9 mouse cellular contexts compared by ENCODE assay signal in genomic region chr7:97416906-97417777, GRCm38 (mm10). TPM values are rescaled to one million over a fixed set of nuclear protein-coding genes. Genes with fewer than 3 reads are reported as not detected.
A peak's percentile ranks its signal among the peaks of the same experiment; 100 is the strongest.
DNase-seq lines count a peak whose midpoint lies in the region; ATAC-seq and TF ChIP-seq lines count a peak whose summit lies in the region.
"Had no signal": no experiment of that assay in that cellular context is flagged by ENCODE, and none has a peak within 500 bp of the region (broad histone marks: within the 10 kb centered on the region; RNA-seq: fewer than 3 reads in every experiment).

Thrsp (minus strand) TSS chr7:97417730.

- no peak within 1 kb of the TSS for H3K4me2 ChIP-seq in lung, postnatal 0 days (replicated peaks; ENCODE audit: low read depth, low read length)
- H3K4me2 ChIP-seq in neural tube, embryonic 15.5 days = no peak within 1 kb of the TSS
- H3K4me2 ChIP-seq: liver, embryonic 15.5 days had no signal

- H3K4me3 ChIP-seq in testis, adult 2 months (ENCODE audit: control insufficient read depth, low read depth, low read length) = peak within 1 kb of the TSS; percentile 40
- no peak within 1 kb of the TSS for H3K4me3 ChIP-seq in lung, postnatal 0 days (ENCODE audit: low read depth, low read length)
- no peak within 1 kb of the TSS for H3K4me3 ChIP-seq in neural tube, embryonic 15.5 days (replicated peaks)
- H3K4me3 ChIP-seq: liver, embryonic 15.5 days had no signal

- no peak for DNase-seq in testis, postnatal 10 days (ENCODE audit: low spot score)
- peak; percentile 93 to 96 for DNase-seq in cerebellum, adult 18-20 months
- DNase-seq in gastrocnemius, postnatal 36 days = peak; percentile 64 to 73
- DNase-seq in kidney, postnatal 14 days = peak; percentile 85
- peak; percentile 50 for DNase-seq in lung, postnatal 0 days (ENCODE audit: low spot score)
- no peak for DNase-seq in natural killer cell, adult 2 months (ENCODE audit: low spot score in 2 of 2)

- H3K4me1 ChIP-seq in testis, adult 2 months (ENCODE audit: control insufficient read depth, insufficient read depth, low read length) = peaks cover 8% of the 10 kb centered on the region
- H3K4me1 ChIP-seq in lung, postnatal 0 days (ENCODE audit: insufficient read depth, low read depth, low read length) = no peaks in the 10 kb centered on the region; the same call in 1 of the 2 replicates
- H3K4me1 ChIP-seq in neural tube, embryonic 15.5 days = peaks cover 5% of the 10 kb centered on the region; the same call in 1 of the 2 replicates
- H3K4me1 ChIP-seq: liver, embryonic 15.5 days had no signal

- no peak within 1 kb of the TSS for H3K9ac ChIP-seq in lung, postnatal 0 days (replicated peaks; ENCODE audit: low read depth)
- no peak within 1 kb of the TSS for H3K9ac ChIP-seq in neural tube, embryonic 15.5 days (replicated peaks)
- H3K9ac ChIP-seq: liver, embryonic 15.5 days had no signal

- H3K27me3 ChIP-seq in testis, adult 2 months (ENCODE audit: control insufficient read depth, insufficient read depth, low read length) = no peaks in the 10 kb centered on the region
- no peaks in the 10 kb centered on the region for H3K27me3 ChIP-seq in lung, postnatal 0 days (replicated peaks; ENCODE audit: insufficient read depth, low read length)
- no peaks in the 10 kb centered on the region for H3K27me3 ChIP-seq in neural tube, embryonic 15.5 days (replicated peaks)
- H3K27me3 ChIP-seq: liver, embryonic 15.5 days had no signal

- H3K27ac ChIP-seq in testis, adult 2 months (ENCODE audit: control insufficient read depth, insufficient read depth, low read depth, low read length) = no peak within 1 kb of the TSS
- no peak within 1 kb of the TSS for H3K27ac ChIP-seq in lung, postnatal 0 days (ENCODE audit: low read length)
- no peak within 1 kb of the TSS for H3K27ac ChIP-seq in neural tube, embryonic 15.5 days (replicated peaks)
- H3K27ac ChIP-seq: liver, embryonic 15.5 days had no signal

- TF ChIP-seq EP300 in lung, postnatal 0 days (IDR thresholded peaks at IDR 0.05) = no peak

- H3K36me3 ChIP-seq in testis, adult 2 months (ENCODE audit: control insufficient read depth, insufficient read depth, low read length) = no peaks in the 10 kb centered on the region
- H3K36me3 ChIP-seq in lung, postnatal 0 days (ENCODE audit: insufficient read depth, low read length) = no peaks in the 10 kb centered on the region
- peaks cover under 1% of the 10 kb centered on the region; the same call in 1 of the 2 replicates for H3K36me3 ChIP-seq in neural tube, embryonic 15.5 days
- H3K36me3 ChIP-seq: liver, embryonic 15.5 days had no signal

- WGBS in lung, postnatal 0 days = 66% methylated on average over 25 of the region's 25 CpGs
- WGBS in neural tube, embryonic 15.5 days = 77% methylated on average over 25 of the region's 25 CpGs

- TF ChIP-seq POLR2A in testis, adult 2 months (IDR thresholded peaks at IDR 0.05; ENCODE audit: control insufficient read depth, low read depth, low read length) = no peak

- no peaks in the 10 kb centered on the region for H3K9me3 ChIP-seq in lung, postnatal 0 days (ENCODE audit: low read length)
- H3K9me3 ChIP-seq in neural tube, embryonic 15.5 days (replicated peaks) = no peaks in the 10 kb centered on the region
- H3K9me3 ChIP-seq: liver, embryonic 15.5 days had no signal

- peak; percentile 11; the same call in 1 of the 2 replicates for ATAC-seq in lung, postnatal 0 days
- no peak for ATAC-seq in neural tube, embryonic 15.5 days (ENCODE audit: low FRiP score)

- intact Hi-C loops in gastrocnemius, postnatal 36 days (cut with DNase I) = no loop called here

- no peak for TF ChIP-seq CTCF in testis, adult 2 months (IDR thresholded peaks at IDR 0.05; ENCODE audit: control insufficient read depth, insufficient read depth, insufficient replicate concordance, low read depth, low read length)
- no peak for TF ChIP-seq CTCF in lung, postnatal 0 days (IDR thresholded peaks at IDR 0.05)

RNA-seq across cellular contexts. Expression of gene Thrsp, which starts in this region (rescaled TPM):
- 3.6 and 4.1 TPM in 2 replicates for polyA plus RNA-seq in testis, adult 2 months (2012; rRNA removed)
- total RNA-seq in gastrocnemius, postnatal 36 days (2021) = 10 to 100 TPM; 15.4 to 23.9 TPM
- polyA plus RNA-seq in lung, postnatal 0 days (2015; fragmentation: Nextera tagmentation; extraction: Ambion mirVana) = 2.4 and 2.5 TPM in 2 replicates
- 1.5 and 2.1 TPM in 2 replicates for polyA plus RNA-seq in neural tube, embryonic 15.5 days (2015; fragmentation: Nextera tagmentation; extraction: Ambion mirVana)

Comparison
In these comparisons a context has a peak if more than half of its experiments do, and no peak if none do; other contexts are left out.
1. DNase-seq: peak in cerebellum, adult 18-20 months (2 of 2), gastrocnemius, postnatal 36 days (2 of 2), kidney, postnatal 14 days (single experiment) and lung, postnatal 0 days (single experiment); none in testis, postnatal 10 days (single experiment) and natural killer cell, adult 2 months (0 of 2).